Mouse (Mus musculus): Measurements from ENCODE around the gene Gnb1.

Gnb1 gene

GRCm38 (mm10) chr4:155575521-155575920 lies 84.4 kb downstream of the Gnb1 start:
- DNase-seq (ENCODE audit: low read depth, low spot score), result peak; percentile 75

GRCm38 (mm10) chr4:155577132-155577531 lies 86.0 kb downstream of the Gnb1 start:
- no peak for DNase-seq (ENCODE audit: low read depth, low spot score)

GRCm38 (mm10) chr4:155577741-155578140 lies 86.6 kb downstream of the Gnb1 start:
- DNase-seq (ENCODE audit: low read depth, low spot score), result no peak

GRCm38 (mm10) chr4:155578336-155579125 lies 87.4 kb downstream of the Gnb1 start:
- no peak for DNase-seq (ENCODE audit: low read depth, low spot score)

- DNase-seq (ENCODE audit: low read depth, low spot score), result peak; percentile 57
Measured at GRCm38 (mm10) chr4:155580420-155580819, 89.3 kb downstream of the Gnb1 start.

GRCm38 (mm10) chr4:155582279-155582905 lies 91.2 kb downstream of the Gnb1 start:
- DNase-seq (ENCODE audit: low read depth, low spot score), result no peak

GRCm38 (mm10) chr4:155589356-155589755 lies 98.2 kb downstream of the Gnb1 start:
- DNase-seq (ENCODE audit: low read depth, low spot score), result no peak

- DNase-seq (ENCODE audit: low read depth, low spot score), result no peak
Measured at GRCm38 (mm10) chr4:155591012-155591719, 100.0 kb downstream of the Gnb1 start.

- no peak for DNase-seq (ENCODE audit: low read depth, low spot score)
Measured at GRCm38 (mm10) chr4:155593780-155594179, 102.6 kb downstream of the Gnb1 start.

GRCm38 (mm10) chr4:155595777-155596176 lies 104.6 kb downstream of the Gnb1 start:
- no peak for DNase-seq (ENCODE audit: low read depth, low spot score)

GRCm38 (mm10) chr4:155596606-155597005 lies 105.4 kb downstream of the Gnb1 start:
- DNase-seq (ENCODE audit: low read depth, low spot score), result peak; percentile 7

- peak; percentile 73 for DNase-seq (ENCODE audit: low read depth, low spot score)
Measured at GRCm38 (mm10) chr4:155598536-155598935, 107.4 kb downstream of the Gnb1 start.

GRCm38 (mm10) chr4:155599901-155600825 lies 109.0 kb downstream of the Gnb1 start:
- no peak for DNase-seq (ENCODE audit: low read depth, low spot score)

GRCm38 (mm10) chr4:155601091-155601996 lies 110.2 kb downstream of the Gnb1 start, which contains the start of gene Slc35e2:
TSS of gene Slc35e2 (plus strand) at chr4:155601416.
- peak; percentile 97 for DNase-seq (ENCODE audit: low read depth, low spot score)

- DNase-seq (ENCODE audit: low read depth, low spot score), result no peak
Measured at GRCm38 (mm10) chr4:155601997-155602456, 110.9 kb downstream of the Gnb1 start.

GRCm38 (mm10) chr4:155602753-155603152 lies 111.6 kb downstream of the Gnb1 start:
- DNase-seq (ENCODE audit: low read depth, low spot score), result no peak

GRCm38 (mm10) chr4:155603801-155604200 lies 112.6 kb downstream of the Gnb1 start:
- peak; percentile 9 for DNase-seq (ENCODE audit: low read depth, low spot score)

GRCm38 (mm10) chr4:155605132-155605531 lies 114.0 kb downstream of the Gnb1 start:
- DNase-seq (ENCODE audit: low read depth, low spot score), result no peak

- no peak for DNase-seq (ENCODE audit: low read depth, low spot score)
Measured at GRCm38 (mm10) chr4:155606825-155607224, 115.7 kb downstream of the Gnb1 start.
